Mouse (Mus musculus) central nervous system, embryonic 18 days (tissue): ENCODE measurements around the gene Gm28551. TPM values are rescaled to one million over a fixed set of nuclear protein-coding genes. Genes with fewer than 3 reads are reported as not detected.

Experiments used
- polyA plus RNA-seq: library from polyadenylated mRNA; depleted of rRNA; stranded (reverse); fragments of >200 nt; gene quantifications from 2 replicates; pipeline ENCODE4 v1.2.3, GENCODE M21; 2012; rRNA removed

The Gm28551 gene
- 0.71 and 1.0 TPM in 2 replicates for polyA plus RNA-seq

GRCm38 (mm10) chr1:53352327-53353261 is at the start of gene Gm28551, which contains the start of the genes Asdurf and Asnsd1:
TSS of gene Gm28551 (minus strand) at chr1:53352667.
TSS of gene Asdurf (minus strand) at chr1:53352619.
TSS of gene Asnsd1 (minus strand) at chr1:53352752.

GRCm38 (mm10) chr1:53312989-53313967 is 39.2 kb downstream of the Gm28551 start, which contains the start of gene Osgepl1:
TSS of gene Osgepl1 (plus strand) at chr1:53313624.

GRCm38 (mm10) chr1:53296581-53297383 is 55.7 kb downstream of the Gm28551 start, which contains the start of the genes Pms1, Ormdl1 and Gm28778:
TSS of gene Pms1 (minus strand) at chr1:53297018.
TSS of gene Ormdl1 (plus strand) at chr1:53297095.
TSS of gene Gm28778 (plus strand) at chr1:53297111.

Other genes with a start within 250 kb of the Gm28551 start
- gene 1700019A02Rik, start 165.0 kb downstream of the Gm28551 start, polyA plus RNA-seq = not detected in 2 replicates
- gene Pms1, start 55.6 kb downstream of the Gm28551 start, polyA plus RNA-seq = 2.9 and 3.6 TPM in 2 replicates
- gene Ormdl1, start 55.6 kb downstream of the Gm28551 start, polyA plus RNA-seq = 30.1 and 33.8 TPM in 2 replicates
- 0.95 and 1.2 TPM in 2 replicates for gene Gm28778, start 55.6 kb downstream of the Gm28551 start, polyA plus RNA-seq
- 16.4 and 17.0 TPM in 2 replicates for gene Osgepl1, start 39.0 kb downstream of the Gm28551 start, polyA plus RNA-seq
- gene Asdurf, start within 50 bp of the Gm28551 start, polyA plus RNA-seq = not detected in 2 replicates
- gene Asnsd1, start 85 bp upstream of the Gm28551 start, polyA plus RNA-seq = 26.3 and 27.1 TPM in 2 replicates